Mouse (Mus musculus): ENCODE data around the gene Trim40. TPM values are rescaled to one million over a fixed set of nuclear protein-coding genes. Genes with fewer than 3 reads are reported as not detected.

Trim40 gene
- not detected for total RNA-seq (2021)

DNA sequence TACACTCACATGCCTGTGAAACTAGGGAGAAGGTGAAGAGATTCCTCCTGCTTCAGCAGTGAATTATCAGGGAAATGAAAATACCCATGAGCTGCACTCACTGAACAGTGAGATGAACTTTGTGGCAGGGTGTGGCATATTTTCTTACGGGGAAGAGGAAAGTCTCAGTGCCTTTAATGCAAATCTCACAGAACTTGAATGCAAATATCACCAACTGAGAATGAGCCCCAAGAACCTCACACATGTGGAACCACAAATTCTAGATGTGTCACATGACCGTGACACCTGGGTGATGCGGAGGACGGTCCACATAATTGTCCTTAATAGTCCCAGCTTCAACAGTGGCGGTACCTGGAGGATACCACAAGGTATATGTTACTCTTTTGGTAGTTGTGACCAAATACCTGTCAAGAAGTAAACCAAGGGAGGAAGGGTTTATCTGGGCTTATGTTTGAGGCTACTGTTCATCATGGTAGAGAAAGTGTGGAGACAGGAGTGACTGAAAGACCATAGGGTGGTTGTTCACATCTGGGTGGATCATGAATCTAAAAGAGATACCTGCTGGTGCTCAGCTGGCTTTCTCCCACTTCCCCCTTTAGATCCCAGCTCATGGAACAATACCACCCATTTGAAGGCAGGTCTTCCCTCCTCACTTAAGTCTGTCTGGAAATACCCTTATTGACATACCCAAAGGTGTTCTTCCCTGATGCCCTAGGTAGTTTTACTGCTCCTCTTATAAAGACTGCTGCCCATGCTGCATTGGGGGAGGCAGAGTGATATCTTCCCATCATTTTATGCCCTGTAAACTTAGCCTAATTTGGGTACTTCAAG, at the start of gene Trim40:
TSS of gene Trim40 (minus strand) at position 51 of the 831 bp plus-strand sequence.
- no peak for DNase-seq

DNA sequence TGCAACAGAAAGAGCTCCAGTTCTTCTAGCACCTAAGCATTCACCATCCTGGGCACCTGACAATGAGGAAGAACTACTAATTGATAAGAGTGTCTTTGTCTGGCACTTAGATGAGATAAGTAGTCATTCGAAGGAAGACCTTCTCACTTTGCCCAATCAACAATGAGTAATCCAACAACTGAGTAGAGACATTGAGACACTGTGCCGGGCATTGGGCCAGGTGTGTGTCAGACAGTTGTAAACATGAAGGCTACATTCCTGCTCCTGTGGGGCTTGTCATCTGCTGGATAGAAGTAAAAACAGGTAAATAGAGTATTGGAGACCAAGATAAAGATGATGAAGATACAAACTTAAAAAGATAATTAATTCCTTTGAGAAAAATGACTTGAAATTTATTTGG, 48.1 kb upstream of the Trim40 start:
- DNase-seq: no peak

DNA sequence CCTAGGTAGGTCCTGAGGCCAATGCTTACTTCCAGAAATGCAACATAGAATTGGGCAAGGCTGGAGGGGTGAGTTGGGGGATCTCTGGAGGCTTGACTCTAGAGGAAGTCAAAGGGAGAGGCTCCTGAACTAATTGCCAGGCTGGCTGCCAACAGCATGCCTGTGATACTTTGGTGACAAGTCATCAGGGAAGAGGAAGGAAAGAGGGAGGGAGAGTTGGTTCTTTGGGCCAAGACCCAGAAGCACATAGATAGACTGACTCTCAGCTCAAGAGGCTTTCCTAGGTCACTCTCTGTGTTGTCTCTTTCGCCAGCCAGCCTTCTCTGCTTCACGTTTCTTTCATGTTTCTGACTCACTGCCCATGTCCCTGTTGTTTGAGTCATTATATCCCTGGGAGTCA, 41.9 kb upstream of the Trim40 start:
- no peak for DNase-seq

DNA sequence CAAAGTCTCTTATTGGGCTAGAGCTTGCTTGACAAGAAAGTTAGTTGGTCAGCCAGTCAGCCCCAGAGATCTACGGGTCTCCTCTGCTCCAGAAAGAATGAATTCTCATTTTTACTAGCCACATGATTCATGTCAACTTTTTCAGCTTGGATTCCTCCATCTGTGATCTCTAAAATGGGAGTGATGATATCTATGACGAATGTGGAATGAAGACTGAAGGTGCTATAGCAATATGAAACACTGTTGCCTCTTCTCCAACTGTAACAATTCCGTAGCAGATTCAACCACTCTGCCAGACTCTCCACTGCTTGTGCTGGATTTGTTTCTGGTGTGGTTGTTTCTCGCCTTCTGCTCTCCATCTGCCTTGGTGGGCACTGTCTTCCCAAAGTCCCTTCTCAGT, 41.2 kb upstream of the Trim40 start:
- DNase-seq: no peak

DNA sequence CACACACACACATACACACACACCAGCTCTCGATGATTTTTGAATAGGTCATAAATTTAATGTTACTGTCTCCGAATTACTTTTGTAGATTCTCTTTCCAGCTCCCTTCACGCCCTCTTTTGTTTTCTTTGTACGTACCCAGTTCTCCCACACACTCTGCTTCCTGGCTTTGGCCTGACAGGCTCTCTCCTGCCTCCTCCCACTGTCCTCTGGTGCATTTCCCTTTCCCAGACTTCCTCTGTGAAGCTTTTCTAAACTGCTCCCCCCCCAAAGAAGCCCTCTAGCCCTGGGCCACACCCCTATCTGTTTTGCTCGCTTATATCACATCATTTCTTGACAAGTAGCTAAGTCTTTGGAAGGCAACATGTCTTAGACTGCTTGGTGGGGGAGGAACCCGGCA, 40.3 kb upstream of the Trim40 start:
- DNase-seq: no peak

DNA sequence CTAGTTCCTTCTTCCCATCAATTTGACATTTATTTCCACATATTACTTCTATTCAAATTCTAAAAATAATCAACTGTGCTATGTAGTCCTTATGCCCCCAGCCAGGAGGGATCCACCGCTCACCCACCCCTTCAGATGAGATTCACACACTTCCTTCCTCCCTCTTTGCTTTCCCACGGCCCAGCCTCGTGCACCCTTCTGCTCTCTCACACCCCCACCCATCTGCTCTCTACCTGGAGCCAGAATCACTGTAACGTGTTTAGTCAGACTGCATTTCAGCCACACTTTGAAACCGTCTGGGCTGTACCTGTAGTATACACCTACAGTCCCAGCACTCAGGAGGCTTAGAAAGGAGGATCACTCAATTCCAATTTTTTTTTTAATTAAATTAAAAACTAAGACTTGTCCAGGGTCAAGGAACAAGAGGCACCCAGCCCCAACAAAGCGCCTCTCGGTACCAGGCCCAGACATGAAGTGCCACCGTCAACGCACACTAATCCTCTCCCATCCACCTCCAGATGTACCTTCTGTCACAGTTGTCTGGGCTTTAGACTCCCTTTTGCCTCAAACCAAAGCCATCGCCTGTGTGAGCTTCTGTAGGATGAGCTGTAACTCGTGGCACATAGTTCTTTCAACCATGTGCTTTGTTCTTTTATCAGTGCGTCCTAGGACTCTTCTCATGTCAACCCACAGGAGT, 39.5 kb upstream of the Trim40 start:
- no peak for DNase-seq

DNA sequence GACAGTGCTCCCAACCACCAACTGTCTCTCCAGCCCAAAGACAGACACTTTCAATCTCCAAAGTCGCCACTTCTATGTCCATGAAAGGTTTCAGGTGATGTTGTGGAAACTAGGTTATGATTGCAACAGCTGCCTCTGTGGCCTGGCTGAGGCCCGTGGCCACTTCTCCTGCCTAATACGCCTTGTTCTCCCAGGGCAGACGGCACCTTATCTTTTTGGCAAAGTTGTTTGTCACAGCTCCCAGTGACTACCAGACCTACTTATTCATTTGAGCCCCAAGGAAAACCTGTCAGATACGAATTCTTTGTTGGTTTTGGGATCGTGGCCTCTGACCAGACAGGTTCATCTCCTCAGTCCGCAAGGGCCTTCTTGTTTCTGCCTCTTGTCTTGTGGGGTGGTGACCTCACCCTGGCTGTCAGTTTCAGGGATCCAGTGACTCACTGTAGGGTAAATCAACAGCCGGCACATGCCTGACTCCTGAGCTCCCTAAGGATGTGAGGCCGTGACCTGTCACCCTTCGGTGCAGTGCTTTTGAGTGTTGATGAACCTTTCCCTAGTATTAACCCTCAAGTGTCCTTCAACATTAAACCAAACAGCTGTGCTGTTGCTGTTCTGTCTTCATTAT, 37.7 kb upstream of the Trim40 start:
- no peak for DNase-seq

DNA sequence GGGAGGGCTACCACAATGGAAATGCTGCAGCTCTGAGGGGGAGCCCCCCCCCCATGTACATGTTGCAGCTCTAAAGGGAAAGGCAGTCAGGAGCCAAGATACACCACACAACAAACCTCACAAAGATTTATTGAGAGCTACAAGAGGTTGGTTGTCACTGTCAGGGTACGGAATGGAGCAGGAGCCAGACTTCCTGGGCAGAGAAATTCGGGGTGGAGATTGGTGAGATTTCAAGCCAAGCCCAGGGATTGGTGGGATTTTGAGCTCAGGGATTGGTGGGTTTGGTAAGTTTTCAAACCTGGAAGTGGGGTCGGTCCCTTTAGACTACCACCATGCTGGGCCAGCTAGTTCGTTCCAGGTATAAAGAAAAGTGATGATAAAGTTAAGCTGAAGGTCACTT, 33.6 kb upstream of the Trim40 start:
- DNase-seq: no peak

DNA sequence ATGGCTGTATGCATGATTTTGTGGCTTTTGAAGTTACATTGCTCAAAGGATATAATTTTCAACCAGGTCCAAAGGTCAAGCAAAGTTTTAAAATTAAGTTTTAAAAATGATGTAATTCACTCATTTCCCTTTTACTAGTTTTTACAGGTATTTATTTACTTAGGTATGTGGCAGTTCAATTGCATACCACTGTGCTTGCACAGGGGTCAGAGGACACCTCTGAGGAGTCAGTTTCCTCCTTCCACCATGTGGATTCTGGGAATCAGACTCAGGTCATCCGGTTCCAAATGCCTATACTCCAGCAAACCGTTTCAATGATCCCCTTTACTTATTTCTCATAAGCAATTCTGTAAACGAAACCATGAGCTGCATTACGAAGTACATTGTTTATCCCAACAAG, 32.8 kb upstream of the Trim40 start:
- DNase-seq: no peak

DNA sequence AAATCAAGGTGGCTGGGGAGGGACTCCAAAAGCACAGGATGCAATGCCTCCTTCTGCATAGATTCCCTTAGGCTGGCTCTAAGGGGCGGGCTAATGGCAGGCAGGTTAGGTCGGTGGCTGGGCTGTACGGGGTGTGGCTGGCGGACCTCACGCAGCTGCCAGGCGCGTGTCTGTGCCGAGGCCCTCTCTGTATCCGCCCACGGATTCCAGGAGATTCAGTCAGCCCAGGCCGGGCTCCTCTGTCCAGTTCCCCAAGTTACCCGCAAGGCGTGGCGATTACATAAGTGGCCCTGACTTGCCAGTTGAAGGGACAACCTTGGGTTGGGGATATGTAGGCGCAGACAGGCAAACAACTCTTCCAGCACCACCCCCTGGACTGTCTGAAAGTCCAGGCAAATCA, 30.3 kb upstream of the Trim40 start:
- DNase-seq: no peak

DNA sequence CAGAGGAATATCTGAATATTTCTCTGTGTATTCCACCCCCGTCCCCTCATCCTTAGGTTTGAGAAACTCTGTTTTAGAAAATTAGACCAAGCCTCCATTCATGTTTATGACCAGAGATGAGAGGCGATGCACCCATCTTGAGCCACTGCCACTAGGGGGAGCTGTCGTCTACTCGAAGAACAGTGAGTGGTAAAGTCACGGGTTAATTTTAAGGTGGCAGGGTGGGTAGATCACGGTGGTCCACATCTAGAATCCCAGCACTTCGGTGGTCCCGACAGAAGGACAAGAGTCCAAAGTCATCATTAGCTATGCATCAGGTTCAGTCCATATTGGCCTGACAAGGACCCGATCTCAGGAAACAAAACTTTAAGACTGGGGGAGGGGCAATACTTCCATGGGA, 25.2 kb upstream of the Trim40 start:
- DNase-seq: peak; percentile 33 to 50

DNA sequence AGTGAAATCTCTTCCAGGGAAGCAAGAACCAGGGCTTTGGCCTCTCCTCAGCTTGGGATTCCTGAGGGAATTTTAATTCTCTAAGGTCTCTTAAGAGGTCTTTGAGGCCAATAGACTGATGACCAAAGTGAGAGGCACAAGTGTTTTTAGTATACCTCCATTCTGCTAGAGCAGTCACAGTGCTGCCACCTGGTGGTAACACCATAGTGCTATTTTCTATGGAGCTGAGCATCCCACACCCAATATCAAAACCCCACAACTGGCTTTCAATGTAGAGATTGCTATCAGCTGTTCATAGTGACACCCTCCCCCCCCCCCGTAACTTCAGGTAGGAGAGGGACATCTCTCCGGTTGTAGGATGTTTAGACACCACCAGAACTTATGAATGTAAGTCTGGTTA, 24.2 kb upstream of the Trim40 start:
- DNase-seq: peak; percentile 42 to 70

DNA sequence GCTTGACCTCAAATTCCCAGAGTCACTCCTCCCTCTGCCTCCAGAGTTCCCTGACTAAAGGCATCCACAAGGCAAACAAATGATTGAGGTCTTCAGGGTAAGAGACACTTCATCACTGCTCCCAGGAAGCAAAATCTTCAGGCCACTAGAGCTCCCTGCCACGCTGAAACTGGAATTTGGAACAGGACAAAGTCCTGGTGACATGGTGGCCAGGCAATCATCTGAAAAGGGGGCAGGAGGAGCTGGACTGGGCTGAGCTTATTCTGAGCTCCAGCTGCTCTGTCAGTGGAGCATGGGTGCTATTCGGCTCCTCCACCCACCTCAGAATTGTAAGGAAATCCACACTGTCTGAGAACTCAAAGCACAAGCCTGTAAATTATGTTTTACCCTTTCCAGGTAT, 22.1 kb upstream of the Trim40 start:
- DNase-seq: no peak

DNA sequence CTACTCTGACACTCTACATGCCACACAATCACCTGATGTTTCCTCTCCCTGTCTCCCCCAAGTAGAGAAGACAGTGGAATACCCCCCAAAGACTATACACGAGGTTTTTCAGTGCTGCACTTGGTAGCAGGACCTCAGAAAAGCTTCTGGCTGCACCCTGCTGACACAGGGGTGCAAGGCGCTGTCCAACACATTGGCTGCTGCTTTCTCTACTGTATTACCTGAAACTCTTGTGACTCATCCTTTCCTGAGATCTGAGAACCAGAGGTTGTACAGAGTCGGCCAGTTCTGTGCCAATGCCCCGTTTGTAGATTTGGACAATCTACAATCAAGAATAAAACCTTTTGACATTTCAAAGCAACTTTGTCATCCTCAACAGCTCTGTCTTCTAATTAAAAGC, 19.9 kb upstream of the Trim40 start:
- no peak for DNase-seq

DNA sequence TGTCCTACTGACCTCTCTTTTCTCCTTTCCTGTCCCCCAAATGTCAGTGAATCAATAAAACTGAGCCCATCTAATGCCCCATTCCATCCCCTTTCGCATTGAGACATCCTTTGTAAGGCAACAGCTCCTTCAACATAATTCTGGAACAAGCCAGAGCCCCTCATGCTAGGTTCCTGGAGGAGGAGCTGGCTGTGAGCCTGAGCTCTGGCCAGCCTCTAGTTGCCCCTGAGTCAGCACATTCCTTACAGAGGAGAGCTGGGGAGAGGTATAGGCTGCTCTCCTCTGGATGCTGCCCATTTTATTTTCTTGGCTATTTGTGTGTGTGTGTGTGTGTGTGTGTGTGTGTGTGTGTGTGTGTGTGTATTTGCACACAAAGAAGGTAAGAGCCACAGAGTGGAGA, 18.3 kb upstream of the Trim40 start:
- DNase-seq: no peak

DNA sequence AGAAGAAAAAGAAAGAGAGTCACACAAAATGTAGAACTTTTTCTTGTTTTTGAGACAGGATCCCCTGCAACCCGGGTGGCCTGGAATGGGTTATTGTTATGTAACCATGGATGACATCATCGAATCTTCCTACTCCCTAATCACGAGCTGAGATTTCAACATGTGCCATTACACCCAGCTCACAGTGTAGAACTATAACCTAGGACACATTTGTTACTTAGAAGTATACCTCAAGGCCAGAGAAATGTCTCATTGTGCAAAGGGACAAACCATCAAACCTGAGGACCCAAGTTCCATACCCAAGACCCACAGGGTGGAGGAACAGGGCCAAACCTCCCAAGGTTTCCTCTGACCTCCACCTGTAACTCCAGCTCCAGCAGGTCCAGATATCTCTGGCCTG, 13.7 kb upstream of the Trim40 start:
- no peak for DNase-seq

DNA sequence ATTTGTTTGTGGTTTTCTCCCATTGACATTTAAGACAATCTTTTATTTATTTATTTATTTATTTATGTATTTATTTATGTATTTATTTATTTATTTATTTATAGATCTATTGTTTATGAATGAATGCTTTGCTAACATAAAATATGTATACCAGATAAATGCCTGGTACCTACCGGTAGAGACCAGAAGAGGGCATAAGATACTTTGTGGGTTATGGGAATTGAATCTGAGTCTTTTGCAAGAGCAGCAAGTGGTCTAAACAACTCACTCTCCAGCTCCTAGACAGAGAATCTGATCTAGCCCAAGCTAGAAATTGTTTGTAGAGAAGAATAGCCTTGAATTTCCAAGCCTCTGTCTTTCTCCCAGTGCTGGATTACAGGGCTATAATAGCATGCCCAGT, 10.8 kb upstream of the Trim40 start:
- DNase-seq: no peak

DNA sequence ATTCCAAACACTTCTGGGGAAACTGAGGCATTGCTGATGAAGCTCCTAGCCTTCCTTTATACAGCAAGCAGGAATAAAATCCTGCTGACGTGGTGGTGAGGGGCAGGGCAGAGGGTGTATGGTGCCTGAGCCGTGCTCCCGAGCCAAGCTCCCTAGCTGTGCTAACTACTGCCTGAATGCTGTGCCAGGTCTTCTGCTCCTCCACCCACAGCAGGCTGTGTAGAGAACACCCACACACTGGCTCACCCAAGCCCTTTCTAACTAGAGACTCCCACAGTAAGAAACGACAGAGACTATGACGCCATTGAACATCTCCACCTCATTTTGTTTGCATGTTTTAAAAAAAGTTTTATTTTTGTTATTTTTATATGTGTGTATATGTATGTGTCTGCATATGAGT, 10.1 kb upstream of the Trim40 start:
- DNase-seq: peak; percentile 45 to 47

DNA sequence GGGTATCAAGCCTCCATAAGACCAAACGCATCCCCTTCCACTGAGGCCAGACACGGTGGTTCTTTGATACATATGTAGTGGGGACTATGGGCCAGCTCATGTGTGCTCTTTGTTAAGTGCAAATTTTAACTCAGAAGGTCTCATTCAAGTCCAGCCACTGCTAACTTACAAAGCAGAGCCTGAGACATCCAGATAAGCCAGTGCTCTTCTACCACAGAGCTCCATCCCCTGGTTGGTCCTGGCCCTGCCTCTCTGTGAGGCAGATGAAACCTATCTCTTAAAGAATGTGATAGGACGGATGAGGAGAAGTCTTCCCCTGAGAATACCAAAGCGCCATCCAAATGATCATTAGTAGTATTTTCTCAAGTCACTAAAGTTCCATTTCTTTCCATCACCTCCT, 9.5 kb upstream of the Trim40 start:
- no peak for DNase-seq

DNA sequence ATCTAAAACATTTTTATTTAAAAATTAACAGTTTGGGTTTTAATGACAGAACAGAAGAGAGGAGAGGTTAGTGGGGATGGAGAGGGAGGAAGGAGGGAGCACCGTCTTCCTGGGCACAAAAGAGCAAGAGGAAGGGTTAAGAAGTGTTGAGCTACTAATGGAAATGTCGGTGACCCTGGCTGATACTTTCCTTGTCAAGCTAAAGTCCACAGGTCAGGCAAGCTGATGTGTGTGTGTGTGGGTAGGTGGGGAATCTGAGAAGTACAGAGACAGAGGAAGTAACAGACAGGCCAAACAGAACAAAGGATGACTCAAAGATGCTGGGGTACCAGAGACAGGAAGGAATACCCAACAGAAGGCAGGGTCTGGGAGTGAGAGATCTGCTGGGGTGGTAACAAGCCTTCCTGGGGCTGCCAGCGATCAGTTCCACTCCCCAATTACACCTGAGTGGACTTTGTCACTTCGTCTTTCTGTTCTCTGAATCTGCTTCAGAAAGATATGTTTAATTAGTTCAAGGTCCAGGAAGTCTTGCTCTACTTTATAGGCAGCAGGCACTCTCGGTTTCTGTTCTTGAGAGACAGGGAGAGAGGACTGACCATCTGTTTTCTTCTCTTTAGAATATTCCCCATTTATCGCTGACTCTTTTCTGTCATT, 7.8 kb upstream of the Trim40 start, which contains the start of gene Trim31:
TSS of gene Trim31 (plus strand) at position 567 of the 654 bp plus-strand sequence.
- DNase-seq: no peak

DNA sequence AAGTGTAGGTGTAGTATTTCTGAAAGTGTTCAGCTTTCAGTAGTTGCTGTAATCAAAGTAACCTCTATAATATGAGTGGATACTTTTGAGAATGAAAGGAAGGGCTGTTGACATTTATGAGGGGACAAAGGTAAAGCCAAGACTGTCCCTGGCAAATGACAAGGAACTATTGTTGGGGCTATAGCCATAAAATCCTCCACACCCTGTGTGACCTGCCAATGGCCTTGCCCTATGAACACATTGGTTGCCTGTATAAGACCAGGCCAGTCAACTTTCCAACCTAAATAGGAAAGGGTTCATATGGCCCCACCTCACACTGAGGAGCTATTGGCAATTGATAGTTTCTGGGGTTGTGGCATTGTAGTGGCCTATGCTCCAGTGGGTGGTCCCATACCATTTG, 7.1 kb upstream of the Trim40 start:
- no peak for DNase-seq

DNA sequence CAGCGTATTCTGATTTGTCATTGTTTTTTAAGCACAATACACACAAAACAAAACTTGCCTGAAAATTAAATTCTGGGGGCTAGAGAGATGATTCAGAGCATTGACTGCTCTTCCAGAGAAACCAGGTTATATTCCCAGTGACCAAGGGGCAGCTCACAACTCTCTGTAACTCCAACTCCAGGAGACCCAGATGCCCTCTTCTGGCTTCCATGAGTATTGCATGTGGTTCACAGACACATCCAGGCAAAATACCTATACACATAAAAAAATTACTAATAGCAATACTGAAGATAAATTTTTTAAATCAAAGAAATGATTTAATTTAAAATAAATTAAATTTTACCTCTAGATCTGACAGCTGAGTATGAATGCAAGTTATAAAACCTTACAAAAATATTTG, 6.7 kb upstream of the Trim40 start:
- no peak for DNase-seq

DNA sequence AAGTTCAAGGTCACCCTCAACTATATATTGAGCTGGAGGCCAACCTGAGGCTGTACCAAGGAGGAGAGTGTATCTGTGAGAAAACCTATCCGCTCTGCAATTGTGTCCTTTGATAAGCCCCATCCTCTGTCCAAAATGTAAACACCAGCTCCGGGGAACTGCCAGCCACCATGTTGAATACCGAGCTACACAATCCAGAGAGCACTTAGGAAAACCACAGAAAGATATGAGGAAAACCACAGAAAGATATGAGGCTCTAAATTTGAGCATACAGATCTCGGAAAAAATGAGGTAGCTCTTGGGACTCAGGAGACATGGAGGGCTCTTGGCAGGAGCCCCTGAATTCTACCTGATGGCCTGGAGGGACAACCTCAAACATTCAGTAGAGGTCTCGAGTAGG, 3.5 kb upstream of the Trim40 start:
- DNase-seq: no peak
